ENCODE assay signal across 8 mouse cellular contexts in genomic region chr9:37407850-37408502, GRCm38 (mm10). TPM values are rescaled to one million over a fixed set of nuclear protein-coding genes. Genes with fewer than 3 reads are reported as not detected.
DNase-seq lines count a peak whose midpoint lies in the region; ATAC-seq and TF ChIP-seq lines count a peak whose summit lies in the region.

No protein-coding gene starts in this region.

- no peaks in the 10 kb centered on the region for H3K79me2 ChIP-seq in heart, adult 2 months (replicated peaks; ENCODE audit: control insufficient read depth, insufficient read depth, low read length)

- TF ChIP-seq POLR2A in heart, adult 2 months (IDR thresholded peaks at IDR 0.05; ENCODE audit: insufficient read depth, low read depth, low read length), result no peak
- no peak for TF ChIP-seq POLR2A in ES-Bruce4 (IDR thresholded peaks at IDR 0.05; ENCODE audit: insufficient read depth, low read length)

- TF ChIP-seq EP300 in heart, adult 2 months (IDR thresholded peaks at IDR 0.05; ENCODE audit: insufficient read depth, low read depth, low read length), result no peak
- TF ChIP-seq EP300 in ES-Bruce4 (IDR thresholded peaks at IDR 0.05; ENCODE audit: insufficient read depth, low read depth, low read length), result no peak

- peak overlapping the region; percentile 38 for H3K4me2 ChIP-seq in forebrain, embryonic 14.5 days (ENCODE audit: low read length)
- H3K4me2 ChIP-seq in limb, embryonic 12.5 days, result peak overlapping the region; percentile 41

- H3K27ac ChIP-seq in heart, adult 2 months, result no peak overlapping the region
- H3K27ac ChIP-seq in ES-Bruce4 (ENCODE audit: insufficient read depth, low read length), result no peak overlapping the region
- no peak overlapping the region for H3K27ac ChIP-seq in forebrain, embryonic 14.5 days (ENCODE audit: low read depth, low read length)
- H3K27ac ChIP-seq in limb, embryonic 12.5 days, result no peak overlapping the region

- ATAC-seq in forebrain, embryonic 14.5 days, result peak; percentile 71
- ATAC-seq in limb, embryonic 12.5 days (ENCODE audit: insufficient number of reproducible peaks, insufficient read depth, low FRiP score, low TSS enrichment, low read depth), result no peak
- no peak for ATAC-seq in cerebellum, adult (ENCODE audit: insufficient number of reproducible peaks, low FRiP score, low TSS enrichment)

- no peak overlapping the region for H3K4me3 ChIP-seq in heart, adult 2 months
- 0 out of 2 replicates have a peak overlapping the region, but pooled peaks have one; percentile 13 for H3K4me3 ChIP-seq in ES-Bruce4 (ENCODE audit: low read depth, low read length)
- H3K4me3 ChIP-seq in forebrain, embryonic 14.5 days (ENCODE audit: low read depth, low read length), result no peak overlapping the region
- no peak overlapping the region for H3K4me3 ChIP-seq in limb, embryonic 12.5 days (replicated peaks)

- no peaks in the 10 kb centered on the region for H3K9me3 ChIP-seq in ES-Bruce4 (replicated peaks; ENCODE audit: control insufficient read depth, insufficient read depth, low read length, poor library complexity, severe bottlenecking)
- no peaks in the 10 kb centered on the region for H3K9me3 ChIP-seq in forebrain, embryonic 14.5 days (replicated peaks; ENCODE audit: control insufficient read depth, low read length)
- H3K9me3 ChIP-seq in limb, embryonic 12.5 days, result no peaks in the 10 kb centered on the region

- peak in 1 of 2 experiments; percentile 57 for DNase-seq in heart, adult 2 months
- no peak for DNase-seq in heart, postnatal 4 days
- DNase-seq in forebrain, embryonic 14.5 days (ENCODE audit: low spot score), result peak; percentile 49
- DNase-seq in spleen, postnatal 4 days (ENCODE audit: low spot score in 2 of 2), result no peak
- DNase-seq in cerebellum, postnatal 36 days, result no peak

- intact Hi-C loops in heart, adult 2 months (cut with DNase I), result loop anchor here (2.0 kb wide), 1 partner anchor 13 kb away; no protein-coding TSS in a partner anchor

- no peak overlapping the region for H3K9ac ChIP-seq in heart, adult 2 months (ENCODE audit: low read depth, low read length)
- H3K9ac ChIP-seq in ES-Bruce4 (ENCODE audit: low read depth, poor library complexity, severe bottlenecking), result no peak overlapping the region
- peak overlapping the region; percentile 35 for H3K9ac ChIP-seq in forebrain, embryonic 14.5 days (ENCODE audit: low read length)
- H3K9ac ChIP-seq in limb, embryonic 12.5 days (replicated peaks), result no peak overlapping the region

- 40% methylated on average over 19 of the region's 19 CpGs for WGBS in heart, adult 2 months
- 12% methylated on average over 19 of the region's 19 CpGs for WGBS in forebrain, embryonic 14.5 days
- WGBS in limb, embryonic 12.5 days, result 11% methylated on average over 19 of the region's 19 CpGs

- H3K27me3 ChIP-seq in heart, adult 2 months (ENCODE audit: control insufficient read depth, insufficient read depth, low read length), result no peaks in the 10 kb centered on the region
- no peaks in the 10 kb centered on the region for H3K27me3 ChIP-seq in ES-Bruce4 (ENCODE audit: control insufficient read depth, insufficient read depth, low read length, poor library complexity, severe bottlenecking)
- H3K27me3 ChIP-seq in forebrain, embryonic 14.5 days (replicated peaks; ENCODE audit: control insufficient read depth, insufficient read depth, low read length), result no peaks in the 10 kb centered on the region
- H3K27me3 ChIP-seq in limb, embryonic 12.5 days, result peaks cover 49% of the 10 kb centered on the region

- peak; percentile 46 for TF ChIP-seq CTCF in heart, adult 2 months (IDR thresholded peaks at IDR 0.05)
- peak; percentile 59 for TF ChIP-seq CTCF in ES-Bruce4 (IDR thresholded peaks at IDR 0.05; ENCODE audit: low read depth, low read length)

- H3K4me1 ChIP-seq in heart, adult 2 months (ENCODE audit: control insufficient read depth, insufficient read depth, low read length), result peaks cover 1% of the 10 kb centered on the region; the same call in 1 of the 2 replicates
- no peaks in the 10 kb centered on the region for H3K4me1 ChIP-seq in ES-Bruce4 (ENCODE audit: control insufficient read depth, insufficient read depth, low read length)
- H3K4me1 ChIP-seq in forebrain, embryonic 14.5 days (ENCODE audit: control insufficient read depth, insufficient read depth, low read length), result 0 out of 2 replicates have a peak, but pooled peaks cover 3% of the 10 kb centered on the region
- peaks cover 7% of the 10 kb centered on the region; the same call in 1 of the 2 replicates for H3K4me1 ChIP-seq in limb, embryonic 12.5 days (replicated peaks)

- H3K36me3 ChIP-seq in heart, adult 2 months (ENCODE audit: control insufficient read depth, insufficient read depth, low read length), result peaks cover 15% of the 10 kb centered on the region
- no peaks in the 10 kb centered on the region for H3K36me3 ChIP-seq in ES-Bruce4 (ENCODE audit: control insufficient read depth, insufficient read depth, low read length, poor library complexity, severe bottlenecking)
- H3K36me3 ChIP-seq in forebrain, embryonic 14.5 days (ENCODE audit: control insufficient read depth, insufficient read depth, low read length), result no peaks in the 10 kb centered on the region
- H3K36me3 ChIP-seq in limb, embryonic 12.5 days, result no peaks in the 10 kb centered on the region

RNA-seq across cellular contexts. Expression of gene Robo4, which starts 6.3 kb away (rescaled TPM):
- 10 to 100 TPM; 27.9 to 31.8 TPM for total RNA-seq in heart, adult 2 months (2021)
- polyA plus RNA-seq in heart, adult 2 months (2012; rRNA removed), result 33.7 and 38.6 TPM in 2 replicates
- total RNA-seq in heart, postnatal 4 days (2021), result 10 to 100 TPM; 32.6 to 33.2 TPM
- 0.64 TPM in 1 of 2 replicates, not detected in the other for polyA plus RNA-seq in ES-Bruce4 (2011; ENCODE audit: insufficient read depth, insufficient read length, low read depth, missing spikeins)
- polyA plus RNA-seq in forebrain, embryonic 14.5 days (2014; fragmentation: Nextera tagmentation; extraction: Ambion mirVana), result 3.3 and 3.7 TPM in 2 replicates
- polyA plus RNA-seq in limb, embryonic 12.5 days (2016; fragmentation: Nextera tagmentation; extraction: Ambion mirVana), result 8.4 and 10.3 TPM in 2 replicates

RNA-seq across cellular contexts. Expression of gene Robo3, which starts 25.1 kb away (rescaled TPM):
- total RNA-seq in heart, adult 2 months (2021), result not detected
- polyA plus RNA-seq in heart, adult 2 months (2012; rRNA removed), result 0.29 TPM in 1 of 2 replicates, not detected in the other
- under 1 TPM in 1 of 2 experiments, not detected in 1; 0.05 TPM for total RNA-seq in heart, postnatal 4 days (2021)
- 1.5 and 1.7 TPM in 2 replicates for polyA plus RNA-seq in ES-Bruce4 (2011; ENCODE audit: insufficient read depth, insufficient read length, low read depth, missing spikeins)
- polyA plus RNA-seq in forebrain, embryonic 14.5 days (2014; fragmentation: Nextera tagmentation; extraction: Ambion mirVana), result 2.5 and 2.6 TPM in 2 replicates
- 0.10 TPM in 1 of 2 replicates, not detected in the other for polyA plus RNA-seq in limb, embryonic 12.5 days (2016; fragmentation: Nextera tagmentation; extraction: Ambion mirVana)

RNA-seq across cellular contexts. Expression of gene Hepacam, which starts 40.8 kb away (rescaled TPM):
- not detected for total RNA-seq in heart, adult 2 months (2021)
- polyA plus RNA-seq in heart, adult 2 months (2012; rRNA removed), result 0.18 and 0.29 TPM in 2 replicates
- not detected for total RNA-seq in heart, postnatal 4 days (2021)
- polyA plus RNA-seq in ES-Bruce4 (2011; ENCODE audit: insufficient read depth, insufficient read length, low read depth, missing spikeins), result 0.22 and 0.84 TPM in 2 replicates
- polyA plus RNA-seq in forebrain, embryonic 14.5 days (2014; fragmentation: Nextera tagmentation; extraction: Ambion mirVana), result 1.9 and 4.5 TPM in 2 replicates
- polyA plus RNA-seq in limb, embryonic 12.5 days (2016; fragmentation: Nextera tagmentation; extraction: Ambion mirVana), result 0.06 TPM in 1 of 2 replicates, not detected in the other

RNA-seq across cellular contexts. Expression of gene Ccdc15, which starts 59.7 kb away (rescaled TPM):
- 1 to 10 TPM; 1.7 to 2.0 TPM for total RNA-seq in heart, adult 2 months (2021)
- 0.47 and 0.53 TPM in 2 replicates for polyA plus RNA-seq in heart, adult 2 months (2012; rRNA removed)
- total RNA-seq in heart, postnatal 4 days (2021), result 1 to 10 TPM; 3.6 TPM
- 18.6 and 19.5 TPM in 2 replicates for polyA plus RNA-seq in ES-Bruce4 (2011; ENCODE audit: insufficient read depth, insufficient read length, low read depth, missing spikeins)
- polyA plus RNA-seq in forebrain, embryonic 14.5 days (2014; fragmentation: Nextera tagmentation; extraction: Ambion mirVana), result 5.3 and 7.1 TPM in 2 replicates
- polyA plus RNA-seq in limb, embryonic 12.5 days (2016; fragmentation: Nextera tagmentation; extraction: Ambion mirVana), result 8.1 and 8.5 TPM in 2 replicates
